Mouse (Mus musculus) forebrain, embryonic 11.5 days (tissue): ENCODE results near the gene Htr6. TPM values are rescaled to one million over a fixed set of nuclear protein-coding genes. Genes with fewer than 3 reads are reported as not detected.

Experiments
- ATAC-seq: fragments of 200-750 bp; cut with Nextera tagmentation; replicated peaks from 2 replicates; pipeline ENCODE4 v1.8.0; 2017; ENCODE audit warnings: moderate TSS enrichment; ENCODE audit not compliant: low FRiP score
- DNase-seq: peaks from one replicate; pipeline ENCODE4 v3.0.0-alpha.2; 2017; ENCODE audit warnings: low spot score
- H3K27ac ChIP-seq: fragments of 300-500 bp; sonication (generic); 2 replicates; pipeline ENCODE4 v1.5.1; 2014; ENCODE audit warnings: low read depth, low read length
- H3K27me3 ChIP-seq: fragments of 300-500 bp; sonication (generic); 2 replicates; pipeline ENCODE4 v1.6.1; 2014; ENCODE audit warnings: mild to moderate bottlenecking, low read length, mixed read lengths; ENCODE audit not compliant: control insufficient read depth, insufficient read depth
- H3K36me3 ChIP-seq: fragments of 300-500 bp; sonication (generic); 2 replicates; pipeline ENCODE4 v1.6.1; 2014; ENCODE audit warnings: mild to moderate bottlenecking, low read length, moderate library complexity, mixed read lengths; ENCODE audit not compliant: control insufficient read depth, insufficient read depth
- H3K4me1 ChIP-seq: fragments of 300-500 bp; sonication (generic); replicated peaks from 2 replicates; pipeline ENCODE4 v1.6.1; 2014; ENCODE audit warnings: low read length, mixed read lengths; ENCODE audit not compliant: control insufficient read depth, insufficient read depth
- H3K4me2 ChIP-seq: fragments of 300-500 bp; sonication (generic); 2 replicates; pipeline ENCODE4 v1.6.1; 2014; ENCODE audit warnings: low read depth, mild to moderate bottlenecking, low read length, moderate library complexity, mixed read lengths; ENCODE audit not compliant: severe bottlenecking
- H3K4me3 ChIP-seq: fragments of 300-500 bp; sonication (generic); 2 replicates; pipeline ENCODE4 v1.5.1; 2014; ENCODE audit warnings: low read depth, low read length
- H3K9ac ChIP-seq: fragments of 300-500 bp; sonication (generic); 2 replicates; pipeline ENCODE4 v1.6.1; 2014; ENCODE audit warnings: low read length
- H3K9me3 ChIP-seq: fragments of 300-500 bp; sonication (generic); 2 replicates; pipeline ENCODE4 v1.6.1; 2016; ENCODE audit warnings: low read length, mixed read lengths; ENCODE audit not compliant: control insufficient read depth
- WGBS: fragments of 180-500 bp; shearing (Covaris S2); extraction: QIAGEN DNeasy Blood & Tissue Kit; methylation state at CpG from one replicate; pipeline ENCODE4 v1.1.7; 2014; 5-methylcytosine and 5-hydroxymethylcytosine counted together
- polyA plus RNA-seq: library from polyadenylated mRNA; unstranded; fragments of >200 nt; fragmentation: Nextera tagmentation; extraction: Ambion mirVana; gene quantifications from 2 replicates; pipeline ENCODE4 v1.2.1, GENCODE M21; 2014

Gene Htr6
- polyA plus RNA-seq, 1 experiment from 2014 or later, result 0.27 TPM

DNA sequence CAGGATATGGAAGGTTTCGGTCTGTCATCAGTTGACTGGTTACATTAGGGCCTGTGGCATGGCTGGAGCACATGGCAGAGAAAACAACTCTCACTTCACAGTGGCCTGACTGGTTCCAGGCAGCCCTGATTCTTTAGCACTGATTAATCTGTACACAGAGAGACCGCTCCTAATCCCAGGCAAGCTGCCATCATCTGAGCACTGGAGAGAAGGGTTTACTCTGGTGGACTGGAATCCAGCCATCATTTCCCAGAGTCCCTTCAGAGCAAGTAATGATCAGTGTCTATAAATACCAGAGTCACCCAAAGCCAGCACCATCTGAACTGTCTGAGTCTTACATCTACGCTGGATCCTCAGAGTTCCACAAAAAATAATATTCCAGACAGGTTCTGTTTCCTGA is 39.6 kb downstream of the Htr6 start:
- ATAC-seq (no peak), DNase-seq (no peak)
- Histone ChIP-seq H3K4me3 (no peak overlapping the region), H3K9me3 (no peaks in the 10 kb centered on the region; the same call in 1 of the 2 replicates), H3K36me3 (no peaks in the 10 kb centered on the region), H3K9ac (no peak overlapping the region), H3K4me1 (peaks cover 7% of the 10 kb centered on the region), H3K4me2 (no peak overlapping the region), H3K27ac (no peak overlapping the region), H3K27me3 (no peaks in the 10 kb centered on the region)
- WGBS, result 93% methylated on average over 3 of the region's 3 CpGs

DNA sequence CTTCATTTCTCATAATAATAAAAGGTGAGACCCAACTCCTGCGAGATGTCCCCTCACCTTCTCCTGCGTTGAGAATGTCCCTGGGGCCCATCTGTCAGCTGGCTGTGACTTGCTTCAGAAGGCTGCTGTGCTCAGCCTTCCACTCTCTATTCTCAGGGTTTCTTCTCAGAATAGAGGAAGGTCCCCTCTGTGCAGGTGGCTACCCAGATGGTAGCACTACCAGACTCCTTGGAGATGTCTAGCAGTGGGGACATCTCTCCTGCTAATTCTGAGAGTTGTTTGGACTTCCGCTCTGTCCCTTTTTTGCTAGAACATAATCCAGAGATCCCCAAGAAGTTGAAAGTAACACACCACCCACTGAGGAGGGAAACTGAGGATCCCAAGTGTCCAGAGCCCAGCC is 40.4 kb downstream of the Htr6 start:
- 89% methylated on average over 3 of the region's 3 CpGs for WGBS
- Histone ChIP-seq H3K27me3 (no peaks in the 10 kb centered on the region), H3K36me3 (no peaks in the 10 kb centered on the region), H3K27ac (no peak overlapping the region), H3K9ac (no peak overlapping the region), H3K4me3 (no peak overlapping the region), H3K4me1 (peaks cover 5% of the 10 kb centered on the region), H3K4me2 (no peak overlapping the region), H3K9me3 (no peaks in the 10 kb centered on the region; the same call in 1 of the 2 replicates)
- ATAC-seq (no peak), DNase-seq (no peak)

DNA sequence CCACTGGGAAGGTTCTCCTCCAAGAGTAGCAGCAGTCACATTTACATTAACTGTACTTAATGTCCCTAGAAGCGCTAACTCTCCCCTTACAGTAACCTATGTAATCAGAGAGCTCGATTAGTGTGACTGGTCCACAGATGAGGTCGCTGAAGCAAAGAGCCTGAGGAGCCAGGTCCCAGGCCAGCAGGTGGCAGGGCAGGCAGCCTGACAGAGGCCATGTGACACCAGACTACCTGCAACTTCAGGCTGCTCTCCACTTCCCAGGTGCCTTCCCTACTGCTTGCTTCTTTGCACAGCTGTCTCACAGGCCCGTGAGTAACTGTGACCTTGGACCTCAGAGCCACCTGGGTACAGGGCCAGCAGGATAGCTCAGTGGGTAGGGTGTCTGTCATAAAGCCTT is 40.8 kb downstream of the Htr6 start:
- Histone ChIP-seq H3K27ac (no peak overlapping the region), H3K36me3 (no peaks in the 10 kb centered on the region), H3K9ac (no peak overlapping the region), H3K4me2 (no peak overlapping the region), H3K4me1 (peaks cover 2% of the 10 kb centered on the region), H3K4me3 (no peak overlapping the region), H3K9me3 (no peaks in the 10 kb centered on the region; the same call in 1 of the 2 replicates), H3K27me3 (no peaks in the 10 kb centered on the region)
- no peak for DNase-seq
- WGBS, result 55% methylated on average over 4 of the region's 4 CpGs
- ATAC-seq, result no peak

DNA sequence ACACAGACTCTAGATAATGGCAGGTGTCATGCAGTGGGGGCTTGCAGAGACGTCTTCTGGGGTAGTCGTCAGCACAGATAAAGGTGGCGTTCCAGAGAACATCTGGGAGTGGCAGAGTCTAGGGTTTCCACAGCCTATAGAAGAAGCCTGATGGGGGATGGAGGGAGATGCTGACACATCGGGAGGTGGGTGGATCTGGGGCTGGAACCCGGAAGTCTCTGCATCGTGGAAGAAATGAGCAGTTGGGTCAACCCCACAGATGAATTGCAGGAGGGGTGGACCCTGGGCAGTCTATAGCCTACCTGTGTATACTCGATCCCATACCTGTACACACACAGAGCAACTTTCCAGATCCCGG is 41.4 kb downstream of the Htr6 start:
- Histone ChIP-seq H3K4me1 (peaks cover 2% of the 10 kb centered on the region), H3K9ac (no peak overlapping the region), H3K4me3 (no peak overlapping the region), H3K36me3 (no peaks in the 10 kb centered on the region), H3K27me3 (no peaks in the 10 kb centered on the region), H3K9me3 (no peaks in the 10 kb centered on the region; the same call in 1 of the 2 replicates), H3K4me2 (no peak overlapping the region), H3K27ac (no peak overlapping the region)
- ATAC-seq (no peak), DNase-seq (no peak)
- WGBS, result 84% methylated on average over 8 of the region's 8 CpGs

DNA sequence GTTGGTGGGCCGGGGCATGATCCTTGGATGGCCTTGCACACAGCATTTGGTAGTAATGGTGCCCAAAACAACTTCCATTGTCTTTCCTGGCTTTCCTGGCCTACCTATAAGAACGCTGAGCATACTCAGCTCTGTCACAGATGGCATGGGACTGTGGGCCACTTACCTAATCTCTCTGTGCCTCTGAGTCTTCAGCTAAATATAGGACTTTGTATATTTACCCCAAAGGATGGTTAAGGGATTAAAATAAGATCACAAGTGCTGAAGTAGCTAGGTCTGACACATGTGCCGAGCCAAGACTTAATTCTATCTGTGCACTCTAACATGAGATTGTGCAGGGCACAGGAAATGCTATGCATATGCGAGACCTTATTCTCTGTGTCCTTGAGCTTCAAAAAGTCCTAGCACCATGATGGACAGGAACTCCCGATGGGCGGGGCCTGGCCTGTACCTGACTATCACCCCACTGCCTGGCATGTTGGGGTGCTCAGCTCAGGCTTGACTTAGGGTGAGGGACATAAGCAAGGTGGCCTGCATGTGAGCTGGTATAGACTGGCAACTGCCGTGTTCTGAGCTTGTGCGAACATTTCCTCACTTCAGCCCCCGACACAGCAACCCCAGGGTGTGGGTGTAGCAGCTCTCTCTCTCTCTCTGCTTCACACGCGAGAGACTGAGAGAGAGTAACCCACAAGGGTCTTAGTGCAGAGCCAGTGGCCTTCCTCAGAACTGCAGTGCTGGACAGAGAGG is 41.9 kb downstream of the Htr6 start:
- no peak overlapping the region for H3K9ac ChIP-seq
- ATAC-seq, result no peak

DNA sequence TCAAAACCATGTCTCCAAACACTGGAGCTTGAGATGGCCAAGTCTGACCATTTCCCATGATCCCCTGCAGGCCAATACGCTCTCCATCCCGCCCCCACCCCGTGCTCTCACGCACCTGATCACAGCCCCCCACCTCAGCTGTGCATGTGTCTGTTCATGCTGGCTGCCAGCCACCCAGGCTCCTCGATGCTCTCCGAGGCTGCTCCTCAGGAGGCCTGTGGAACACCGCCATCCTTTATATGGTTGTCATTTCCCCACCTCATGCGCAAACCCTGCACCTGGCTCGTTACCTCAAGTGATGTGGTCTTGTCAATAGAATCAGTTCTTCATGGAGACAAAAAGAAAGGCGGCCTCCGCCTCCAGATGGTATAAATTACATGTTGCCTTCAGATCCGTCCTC is 42.8 kb downstream of the Htr6 start:
- H3K27me3 ChIP-seq, result no peaks in the 10 kb centered on the region
- whole genome bisulfite sequencing, result 74% methylated on average over 12 of the region's 12 CpGs
- no peak for DNase-seq

More for the DNA sequence above, 41.9 kb downstream of the Htr6 start:
- no peaks in the 10 kb centered on the region for H3K27me3 ChIP-seq
- no peak for DNase-seq
- H3K9me3 ChIP-seq, result no peaks in the 10 kb centered on the region; the same call in 1 of the 2 replicates
- H3K36me3 ChIP-seq, result no peaks in the 10 kb centered on the region
- H3K27ac ChIP-seq, result no peak overlapping the region
- WGBS, result 83% methylated on average over 11 of the region's 11 CpGs
- H3K4me3 ChIP-seq, result no peak overlapping the region
- peaks cover 2% of the 10 kb centered on the region; the same call in 1 of the 2 replicates for H3K4me1 ChIP-seq
- H3K4me2 ChIP-seq, result no peak overlapping the region

DNA sequence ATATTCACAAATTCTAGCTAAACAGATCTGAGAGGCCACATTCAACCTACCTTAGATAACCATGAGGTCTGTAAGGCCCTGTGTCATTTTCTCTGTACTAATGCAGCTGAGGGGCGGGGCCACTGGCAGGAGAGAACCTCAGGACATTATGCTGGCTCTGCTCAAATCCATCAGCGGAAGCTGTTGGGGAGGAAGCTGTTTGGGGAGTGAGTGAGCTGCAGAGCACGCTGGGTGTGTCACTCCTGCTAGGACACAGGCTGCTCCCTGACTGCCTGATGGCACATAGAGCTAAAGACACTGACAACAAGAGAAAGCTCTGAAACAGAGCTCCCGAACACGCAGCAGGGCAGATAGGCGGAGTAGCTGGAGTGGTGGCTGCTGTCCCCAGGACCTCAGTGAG is 44.7 kb downstream of the Htr6 start:
- ATAC-seq, result no peak
- Histone ChIP-seq H3K9me3 (no peaks in the 10 kb centered on the region), H3K4me1 (no peaks in the 10 kb centered on the region; the same call in 1 of the 2 replicates), H3K36me3 (no peaks in the 10 kb centered on the region), H3K27ac (no peak overlapping the region), H3K27me3 (no peaks in the 10 kb centered on the region), H3K4me2 (no peak overlapping the region), H3K4me3 (no peak overlapping the region), H3K9ac (no peak overlapping the region)
- WGBS, result 72% methylated on average over 6 of the region's 6 CpGs
- no peak for DNase-seq

More for the DNA sequence above, 42.8 kb downstream of the Htr6 start:
- H3K4me1 ChIP-seq, result no peaks in the 10 kb centered on the region; the same call in 1 of the 2 replicates
- ATAC-seq, result no peak
- no peak overlapping the region for H3K9ac ChIP-seq
- H3K36me3 ChIP-seq, result no peaks in the 10 kb centered on the region
- no peak overlapping the region for H3K27ac ChIP-seq
- no peak overlapping the region for H3K4me3 ChIP-seq
- H3K4me2 ChIP-seq, result no peak overlapping the region
- H3K9me3 ChIP-seq, result no peaks in the 10 kb centered on the region; the same call in 1 of the 2 replicates

DNA sequence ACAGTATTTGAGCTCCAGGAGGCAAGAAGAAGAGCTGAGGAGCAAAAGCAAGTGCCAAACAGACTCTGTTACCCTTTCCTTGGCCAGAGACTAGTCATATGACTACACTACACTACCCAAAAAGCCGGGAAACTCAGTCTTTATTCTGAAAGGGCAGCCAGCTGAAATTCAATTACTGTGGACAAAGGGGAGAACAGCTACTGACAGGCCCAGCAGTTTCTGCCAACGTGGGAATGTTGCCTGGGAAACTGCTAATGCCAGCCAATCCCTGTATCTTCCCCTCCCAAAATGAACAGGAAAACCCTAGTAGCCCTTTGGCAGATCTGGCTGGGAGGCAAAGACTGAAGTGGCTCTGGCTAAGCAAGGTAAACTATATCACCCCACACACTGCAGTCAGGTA is 51.0 kb downstream of the Htr6 start:
- no peaks in the 10 kb centered on the region for H3K36me3 ChIP-seq
- no peaks in the 10 kb centered on the region for H3K27me3 ChIP-seq
- H3K27ac ChIP-seq, result no peak overlapping the region
- H3K4me1 ChIP-seq, result peaks cover 4% of the 10 kb centered on the region; the same call in 1 of the 2 replicates
- H3K4me2 ChIP-seq, result no peak overlapping the region
- 10% methylated on average over 2 of the region's 2 CpGs for WGBS
- H3K4me3 ChIP-seq, result no peak overlapping the region
- no peak overlapping the region for H3K9ac ChIP-seq
- H3K9me3 ChIP-seq, result no peaks in the 10 kb centered on the region
- DNase-seq, result no peak
- no peak for ATAC-seq

DNA sequence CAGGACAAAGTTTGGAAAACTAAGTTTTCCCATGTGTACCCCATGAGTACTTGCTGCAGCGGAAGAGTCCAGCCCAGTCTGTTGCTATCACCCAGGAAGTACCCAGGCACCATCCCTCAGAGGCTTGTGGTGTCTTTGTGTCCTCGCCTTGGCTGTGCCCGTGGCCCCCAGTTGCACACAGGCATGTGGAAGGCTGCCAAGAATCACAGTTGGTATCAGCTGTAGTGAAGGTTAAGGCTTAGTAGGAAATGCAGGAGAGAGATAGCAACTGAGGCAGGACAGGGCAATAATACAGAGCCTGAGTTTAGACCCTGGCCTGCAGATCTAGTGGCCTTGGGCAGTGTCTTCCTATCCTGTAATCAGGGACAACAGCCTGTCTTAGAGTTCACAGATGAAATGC is 55.0 kb downstream of the Htr6 start:
- no peaks in the 10 kb centered on the region for H3K27me3 ChIP-seq
- no peak overlapping the region for H3K27ac ChIP-seq
- peaks cover 4% of the 10 kb centered on the region; the same call in 1 of the 2 replicates for H3K4me1 ChIP-seq
- H3K9me3 ChIP-seq, result no peaks in the 10 kb centered on the region
- no peak overlapping the region for H3K4me3 ChIP-seq
- ATAC-seq, result no peak
- H3K36me3 ChIP-seq, result no peaks in the 10 kb centered on the region
- DNase-seq, result no peak
- WGBS, result 96% methylated on average over 3 of the region's 3 CpGs
- no peak overlapping the region for H3K9ac ChIP-seq
- H3K4me2 ChIP-seq, result no peak overlapping the region
